Mouse (Mus musculus): Measurements from ENCODE around the gene Ube2e1.
A peak's percentile ranks its signal among the peaks of the same experiment; 100 is the strongest.

Gene Ube2e1

DNA sequence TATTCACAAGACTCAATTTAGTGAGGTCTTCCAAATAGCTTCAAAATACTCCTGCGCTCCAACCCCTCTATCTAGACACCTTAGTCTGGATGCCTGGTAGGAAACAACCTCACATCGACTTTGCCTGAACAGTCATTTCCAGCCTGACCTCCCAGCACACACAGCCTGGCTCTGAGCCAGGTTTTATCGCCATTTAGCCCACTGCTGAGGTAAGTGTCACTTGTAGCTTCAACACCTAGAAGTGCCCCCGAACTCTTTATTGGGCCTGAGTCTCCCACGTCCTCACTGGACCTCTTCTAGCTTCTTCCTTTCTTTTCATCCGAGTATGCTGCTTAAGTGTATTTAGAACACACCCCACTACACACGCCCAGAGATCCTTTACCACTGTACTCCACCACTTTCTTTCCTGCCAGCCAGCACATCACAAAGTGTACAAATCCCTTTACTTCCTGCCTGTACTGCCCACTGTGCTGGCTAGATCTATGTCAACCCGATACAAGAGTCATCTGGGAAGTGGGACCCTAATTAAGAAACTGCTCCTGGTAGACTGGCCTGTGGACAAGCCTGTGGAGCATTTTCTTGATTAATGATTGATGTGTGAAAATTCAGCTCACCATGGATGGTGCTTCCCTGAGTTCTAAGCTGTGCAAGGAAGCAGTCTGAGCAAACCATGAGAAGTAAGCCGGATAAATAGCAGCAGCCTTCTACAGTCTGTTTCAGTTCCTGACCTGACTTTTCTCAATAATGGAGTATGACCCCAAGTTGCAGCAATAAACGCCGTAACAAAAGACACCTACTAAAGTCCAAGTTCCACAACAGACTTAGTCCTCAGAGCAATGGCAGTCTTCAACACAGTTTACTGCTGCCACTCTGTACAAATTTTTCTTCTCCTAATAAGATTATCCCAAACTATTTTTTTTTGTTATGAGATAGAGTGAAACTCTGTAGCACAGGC, 13.9 kb downstream of the Ube2e1 start:
- DNase-seq (ENCODE audit: low read depth): no peak

DNA sequence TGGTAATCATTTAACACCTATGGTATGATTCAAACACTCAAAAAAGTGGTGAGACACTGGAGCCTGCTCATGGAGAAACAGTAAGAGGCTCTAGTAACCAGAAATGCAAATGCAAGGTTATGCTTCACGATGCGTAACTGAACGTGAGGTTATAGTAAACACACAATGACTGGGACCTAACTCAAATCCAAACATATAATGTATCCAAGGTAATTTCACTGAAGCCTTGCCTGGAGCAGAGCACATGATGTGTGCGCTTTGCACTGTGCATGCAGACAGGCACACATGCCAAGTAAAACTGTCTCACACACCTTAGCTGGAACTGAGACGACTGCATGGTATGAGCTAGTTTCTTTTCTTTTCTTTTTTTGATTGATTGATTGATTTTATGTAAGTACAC, 27.5 kb downstream of the Ube2e1 start:
- DNase-seq (ENCODE audit: low read depth): no peak

DNA sequence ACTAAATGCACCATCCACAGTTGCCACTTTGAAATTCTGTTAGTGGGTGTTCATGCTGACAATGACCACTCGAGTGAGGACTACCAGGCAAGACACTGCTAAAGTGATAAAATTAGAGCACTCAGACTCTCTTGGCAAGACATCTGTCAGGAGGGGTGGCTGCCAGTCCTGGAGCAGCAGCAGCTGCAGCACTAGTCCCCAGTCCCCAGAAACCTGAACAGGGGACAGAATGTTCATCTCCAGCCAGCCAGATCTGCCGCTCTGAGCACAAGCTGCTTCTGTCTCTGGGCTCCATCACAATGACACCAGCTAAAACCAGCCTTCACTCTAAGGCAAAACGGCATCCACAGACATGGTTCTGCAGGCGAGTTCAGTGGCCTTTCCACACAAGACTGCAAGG, 28.4 kb downstream of the Ube2e1 start:
- DNase-seq (ENCODE audit: low read depth): no peak

DNA sequence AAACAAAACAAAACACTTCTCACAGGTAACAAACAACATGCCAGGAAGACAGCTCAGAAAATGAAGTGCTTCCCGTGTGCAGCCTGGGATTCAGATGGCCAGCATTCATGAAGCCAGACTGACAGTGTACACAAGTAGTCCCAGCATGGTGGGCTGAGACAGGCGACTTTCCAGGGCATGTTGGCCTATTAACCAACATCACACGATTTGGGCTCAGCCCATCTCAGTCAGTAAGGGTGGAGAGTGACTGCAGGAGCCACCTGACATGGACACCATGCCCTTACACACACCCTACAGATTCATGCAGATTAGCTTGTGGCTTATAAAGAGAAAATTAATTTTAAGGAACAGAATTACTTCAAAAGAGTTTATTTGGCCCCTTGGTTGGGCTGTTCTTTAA, 28.9 kb downstream of the Ube2e1 start:
- no peak for DNase-seq (ENCODE audit: low read depth)

DNA sequence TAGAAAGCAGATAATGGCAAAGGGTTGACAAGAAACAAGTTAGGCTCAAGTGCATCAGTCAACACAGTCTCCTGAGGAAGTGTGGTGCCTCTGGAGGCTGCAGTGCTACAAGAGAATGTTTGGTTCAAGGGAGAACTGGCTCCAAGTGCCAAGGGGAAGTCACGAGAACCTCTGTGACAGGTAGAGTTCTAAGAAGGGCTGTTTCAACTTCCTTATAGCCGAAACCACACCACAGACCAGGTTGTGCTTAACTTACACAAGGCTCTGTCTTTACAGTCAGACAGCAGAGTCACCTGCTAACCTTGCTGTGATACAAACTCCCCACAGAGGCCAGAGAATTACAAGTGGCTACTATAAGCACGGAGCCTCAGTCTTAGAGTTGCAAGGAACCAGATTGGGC, 30.1 kb downstream of the Ube2e1 start:
- no peak for DNase-seq (ENCODE audit: low read depth)

DNA sequence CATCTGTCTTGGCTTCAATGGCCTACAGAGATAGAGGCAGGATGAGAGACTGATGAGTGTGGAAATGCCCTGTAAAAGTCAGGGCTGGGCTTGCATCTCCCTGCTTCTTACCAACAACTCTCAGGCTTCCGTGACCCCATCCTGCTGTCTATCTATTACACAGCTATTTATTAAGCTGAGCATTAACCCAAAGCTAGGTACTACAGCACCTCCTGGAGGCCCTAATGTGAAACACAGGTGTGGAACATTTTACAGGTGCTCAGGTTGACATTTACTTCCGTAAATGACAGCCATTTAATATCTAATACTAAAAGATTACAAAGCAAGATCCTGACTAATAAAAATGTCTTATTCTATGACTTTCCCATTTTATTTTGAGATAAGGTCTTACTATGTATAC, 31.0 kb downstream of the Ube2e1 start:
- peak; percentile 47 for DNase-seq (ENCODE audit: low read depth)

DNA sequence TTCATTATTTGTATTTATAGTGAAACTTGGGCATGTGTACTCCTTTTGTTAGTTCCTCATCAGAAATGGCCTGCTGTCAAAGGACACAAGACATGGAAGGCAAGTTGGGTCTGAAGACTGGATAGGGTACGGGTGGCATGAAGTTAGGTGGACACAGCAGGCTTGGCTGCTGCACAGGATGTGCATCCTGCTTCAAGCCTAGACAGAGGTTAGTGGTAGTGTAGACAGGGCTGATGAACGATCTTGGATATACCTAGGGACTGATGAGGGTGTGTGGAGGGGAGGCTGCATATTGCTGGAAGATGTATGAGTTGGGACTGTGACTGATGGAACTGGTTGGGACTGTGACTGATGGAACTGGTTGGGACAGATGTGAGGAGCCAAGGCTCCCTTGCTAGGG, 32.8 kb downstream of the Ube2e1 start:
- DNase-seq (ENCODE audit: low read depth): no peak

DNA sequence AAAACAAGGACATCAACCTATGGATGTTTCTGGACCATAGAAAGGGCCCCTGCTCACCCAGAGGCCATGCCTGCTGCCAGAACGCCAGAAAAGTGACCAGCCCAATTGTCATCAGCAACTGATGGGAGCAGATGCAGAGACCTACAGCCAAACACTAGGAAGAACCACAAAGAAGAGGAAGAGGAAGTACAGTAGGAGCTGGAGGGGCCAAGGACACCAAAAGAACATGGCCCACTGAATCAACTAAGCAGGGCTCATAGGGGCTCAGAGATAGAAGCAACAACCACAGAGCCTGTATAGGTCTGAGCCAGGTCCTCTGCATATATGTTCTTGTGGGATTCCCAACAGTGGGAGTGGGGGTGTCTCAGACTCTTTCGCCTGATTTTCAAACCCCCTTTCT, 34.2 kb downstream of the Ube2e1 start:
- DNase-seq (ENCODE audit: low read depth): no peak

DNA sequence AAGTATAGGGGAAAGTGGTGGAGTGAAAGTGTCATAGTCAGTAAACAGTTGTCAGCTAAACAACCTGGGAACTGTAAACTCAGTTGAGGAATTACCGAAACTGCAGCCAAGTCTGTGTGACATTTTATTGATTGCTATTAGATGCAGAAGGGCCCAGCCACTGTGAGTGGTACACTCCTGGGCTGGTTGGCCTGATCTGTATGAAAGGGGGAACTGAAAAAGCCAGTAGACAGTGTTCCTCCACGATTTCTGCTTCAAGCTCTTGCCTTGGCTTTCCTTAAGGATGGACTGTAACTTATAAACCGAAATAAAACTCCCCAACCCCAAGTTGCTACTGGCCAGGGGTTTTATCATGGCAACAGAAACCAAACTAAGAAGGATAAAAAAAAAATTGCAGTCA, 39.1 kb downstream of the Ube2e1 start:
- no peak for DNase-seq (ENCODE audit: low read depth)

DNA sequence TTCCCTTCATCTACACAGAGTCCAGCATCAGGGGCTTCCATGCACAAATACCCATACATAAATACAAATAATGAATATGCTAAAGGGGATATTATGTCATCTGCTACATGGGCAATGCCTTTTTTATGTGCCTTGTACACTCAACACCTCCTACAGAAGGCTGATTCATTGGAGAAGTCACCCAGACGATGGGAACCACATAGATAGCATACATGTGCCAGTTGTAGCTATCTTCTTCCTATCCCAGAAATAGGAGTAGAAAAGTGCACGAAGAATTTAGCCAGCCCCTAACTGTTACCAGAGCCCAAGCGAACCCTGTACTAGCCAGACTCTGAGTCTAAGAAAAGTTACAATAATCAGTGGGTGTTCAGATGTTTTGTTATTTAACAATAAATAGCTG, 39.5 kb downstream of the Ube2e1 start:
- no peak for DNase-seq (ENCODE audit: low read depth)

DNA sequence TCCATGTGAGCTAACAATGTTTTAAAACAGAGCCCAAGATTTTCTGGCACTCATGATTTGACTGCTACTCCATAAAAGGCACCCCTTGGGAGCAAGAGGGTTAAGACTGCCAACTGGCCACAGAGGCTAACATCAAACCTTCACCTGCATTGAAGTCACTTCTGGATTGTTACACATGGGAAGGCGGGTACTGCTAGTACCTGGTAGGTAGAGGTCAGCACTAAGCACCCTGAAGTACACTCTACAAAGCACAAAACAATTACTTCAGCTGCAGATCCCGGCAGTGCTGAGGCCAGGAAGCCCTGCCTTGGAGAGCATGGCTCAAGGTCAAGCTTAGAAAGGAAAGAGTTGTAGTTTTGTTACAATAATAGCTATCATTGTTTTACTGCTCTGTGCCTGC, 44.3 kb downstream of the Ube2e1 start:
- no peak for DNase-seq (ENCODE audit: low read depth)

DNA sequence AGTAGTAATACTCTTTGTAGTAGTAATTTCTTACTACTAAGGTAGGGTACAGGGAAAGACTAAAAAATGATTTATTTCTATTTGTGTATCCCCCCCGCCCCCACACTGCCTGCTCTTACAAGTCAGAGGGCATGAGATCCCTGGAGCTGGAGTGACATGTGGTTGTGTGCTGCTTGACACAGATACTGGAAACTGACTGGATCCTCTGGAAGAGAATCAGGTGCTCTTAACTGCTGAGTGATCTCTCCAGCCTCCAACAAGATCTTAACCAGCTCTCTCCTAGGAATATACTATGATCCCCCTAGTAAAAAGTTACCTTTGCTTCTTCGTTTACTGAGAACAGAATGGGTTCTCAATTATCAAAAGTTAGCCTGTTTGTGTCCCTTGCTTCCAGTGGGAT, 45.2 kb downstream of the Ube2e1 start:
- DNase-seq (ENCODE audit: low read depth): no peak

DNA sequence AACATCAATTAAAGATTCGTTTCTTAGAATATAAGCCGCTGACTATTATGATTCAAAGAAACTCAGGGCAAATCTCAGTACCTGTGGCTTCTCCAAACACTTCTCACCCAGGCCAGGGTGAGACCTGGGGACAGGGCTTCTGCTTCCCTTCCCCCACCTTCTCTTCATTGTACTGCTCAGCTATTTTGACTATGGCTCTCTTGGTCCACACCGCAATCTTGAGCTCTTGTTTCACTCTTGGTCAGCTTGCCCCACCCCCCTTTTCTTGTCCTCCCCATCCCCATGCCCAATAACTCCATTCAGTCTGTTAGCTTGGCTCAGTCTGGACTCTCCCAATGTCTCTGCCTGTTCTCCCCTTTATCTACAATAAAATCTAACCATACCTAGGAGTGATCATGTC, 46.2 kb downstream of the Ube2e1 start:
- no peak for DNase-seq (ENCODE audit: low read depth)

DNA sequence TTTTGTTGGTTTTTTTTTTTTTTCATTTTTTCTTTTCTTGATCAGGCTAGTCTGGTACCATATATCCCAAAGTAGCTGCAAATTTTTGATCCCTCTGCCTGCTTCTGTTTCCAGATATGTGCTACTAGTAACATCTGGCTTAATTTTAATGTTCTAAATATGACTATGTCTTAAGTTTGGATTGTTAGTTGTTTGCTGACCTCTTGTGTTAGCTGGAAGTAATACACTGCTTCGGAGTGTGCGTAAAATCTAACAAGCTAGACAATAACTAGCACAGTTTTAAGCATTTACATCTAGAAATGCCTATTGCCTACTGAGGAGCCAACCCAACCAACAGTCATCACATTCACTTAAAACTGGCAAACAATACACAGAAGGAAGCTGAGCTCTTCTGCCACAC, 47.1 kb downstream of the Ube2e1 start:
- peak; percentile 62 for DNase-seq (ENCODE audit: low read depth)

DNA sequence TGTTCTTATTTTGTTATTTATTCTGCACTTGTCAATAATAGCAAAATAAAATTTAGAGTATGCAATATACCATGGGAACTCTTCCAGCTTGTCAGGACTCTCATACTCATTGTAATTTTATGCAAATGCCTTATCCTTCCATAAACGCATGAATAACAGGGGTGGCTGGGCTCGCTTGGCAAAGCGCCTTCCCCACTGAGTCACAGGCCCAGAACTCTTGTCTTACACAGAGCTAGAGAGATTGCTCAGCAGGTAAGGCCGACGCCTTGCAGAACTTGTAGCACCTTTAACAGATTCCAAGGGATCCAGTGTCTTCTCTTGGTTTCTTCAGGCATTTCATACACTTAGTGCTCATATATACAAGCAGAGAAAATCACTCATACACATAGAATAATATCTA, 51.3 kb downstream of the Ube2e1 start:
- no peak for DNase-seq (ENCODE audit: low read depth)

DNA sequence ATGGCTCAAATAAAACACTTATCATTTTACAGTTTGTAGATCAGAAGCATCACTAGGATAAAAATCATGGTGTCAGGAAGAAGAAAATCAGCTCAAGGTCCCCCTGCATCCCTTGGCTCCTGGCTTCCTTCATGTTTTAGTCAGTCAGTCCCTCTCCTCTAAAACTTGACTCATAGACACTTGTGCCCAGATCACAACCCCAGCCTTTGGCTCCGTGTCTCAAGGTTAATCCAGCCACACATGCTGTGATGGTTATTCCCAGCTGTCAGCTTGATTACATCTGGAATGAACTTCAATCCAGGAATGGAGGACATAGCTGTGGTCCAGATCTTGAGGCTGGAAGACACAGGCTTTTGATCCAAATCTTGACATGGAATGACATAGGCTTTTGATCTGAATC, 57.1 kb downstream of the Ube2e1 start:
- DNase-seq (ENCODE audit: low read depth): no peak

DNA sequence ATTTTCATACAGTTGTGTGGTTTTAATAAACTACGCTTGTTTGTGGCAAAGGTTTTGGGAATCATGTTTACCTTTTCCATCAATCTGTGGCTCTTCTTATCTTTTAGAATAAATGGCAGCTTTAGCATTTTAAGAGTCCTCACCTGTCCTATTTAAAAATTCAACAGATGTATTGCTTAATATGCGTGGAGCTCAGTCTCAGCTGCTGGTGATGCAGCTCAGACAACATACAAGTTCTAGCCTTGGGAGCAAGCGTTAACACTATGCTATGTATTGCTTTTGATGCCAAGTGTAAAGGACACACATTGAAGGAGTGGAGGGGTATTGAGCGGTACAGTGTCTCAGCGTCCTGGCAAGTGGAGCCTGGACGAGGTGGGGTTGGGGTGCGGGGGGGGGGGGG, 60.0 kb downstream of the Ube2e1 start:
- DNase-seq (ENCODE audit: low read depth): no peak

DNA sequence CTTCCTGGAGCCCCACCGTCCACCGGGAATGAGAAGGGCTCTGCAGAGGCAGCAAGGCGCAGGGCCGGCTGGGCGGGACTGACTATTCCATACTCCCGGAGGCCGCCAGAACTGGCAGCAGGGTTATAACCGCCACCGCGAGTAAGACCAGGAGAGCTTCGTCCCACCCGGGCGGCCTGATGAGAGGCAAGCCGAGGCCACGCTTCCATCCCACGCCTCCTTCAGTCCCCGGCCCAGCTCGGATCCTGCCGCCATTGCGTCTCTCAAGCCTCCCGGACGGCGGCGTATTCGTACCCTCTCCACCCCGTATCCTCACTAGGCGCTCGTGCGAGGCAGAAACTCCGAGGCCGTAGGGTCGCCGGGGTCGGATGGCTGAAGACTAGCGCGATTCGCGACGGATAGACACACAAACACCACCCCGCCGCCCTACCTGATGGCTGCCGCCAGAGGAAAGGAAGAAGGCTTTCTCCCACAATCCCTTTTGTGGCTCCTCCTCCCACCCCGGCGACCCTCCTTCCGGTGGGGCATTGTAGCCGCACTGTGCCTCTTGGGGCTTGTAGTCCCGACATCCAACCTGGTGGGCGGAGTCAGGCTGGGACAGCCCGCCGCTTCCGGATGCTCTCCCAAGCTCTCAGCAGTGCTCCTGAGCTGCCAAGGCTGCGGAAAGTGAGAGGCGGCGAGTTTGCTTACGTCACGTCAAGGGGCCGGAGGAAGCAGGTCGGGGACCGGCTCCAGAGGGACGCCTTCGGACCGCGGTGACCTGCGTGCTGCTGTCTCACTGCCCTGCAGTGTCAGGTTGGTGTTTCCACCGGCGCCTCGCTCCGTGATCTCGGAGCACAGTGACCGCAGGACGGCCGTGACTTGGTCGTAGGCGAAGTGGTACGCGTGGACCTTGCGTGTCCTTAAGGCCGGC, 60.9 kb downstream of the Ube2e1 start, which contains the start of the genes Nkiras1 and Rpl15:
TSS of gene Nkiras1 (plus strand) at position 608 of the 913 bp plus-strand sequence.
TSS of gene Rpl15 (minus strand) at position 863 of the 913 bp plus-strand sequence.
- peak; percentile 98 for DNase-seq (ENCODE audit: low read depth)

DNA sequence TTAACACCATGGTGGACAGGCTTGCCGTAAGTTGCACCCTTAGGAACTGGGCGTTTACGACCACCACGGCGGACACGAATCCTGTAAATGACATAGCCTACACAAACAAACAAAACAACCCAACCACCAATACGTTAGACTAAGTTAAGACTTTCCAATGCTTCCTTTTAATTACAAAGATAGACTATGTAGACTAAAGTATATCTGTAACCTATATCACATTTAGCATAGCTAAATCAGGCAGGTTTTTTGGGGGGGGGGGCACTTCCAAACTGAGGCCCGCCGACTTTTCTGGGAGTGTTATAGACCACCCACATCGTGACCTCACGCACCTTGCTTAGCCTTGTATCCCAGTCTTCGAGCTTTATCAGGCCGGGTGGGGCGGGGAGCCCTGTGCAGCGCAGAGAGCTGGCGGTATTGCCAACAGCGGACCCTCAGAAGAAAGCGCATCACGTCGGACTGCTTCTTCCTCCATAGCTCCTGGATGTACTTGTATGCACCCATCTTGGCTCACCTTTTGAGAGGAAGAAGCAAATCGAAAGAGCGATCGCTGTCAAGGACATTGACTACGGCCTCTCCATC, 61.6 kb downstream of the Ube2e1 start:
- DNase-seq (ENCODE audit: low read depth): peak; percentile 31

DNA sequence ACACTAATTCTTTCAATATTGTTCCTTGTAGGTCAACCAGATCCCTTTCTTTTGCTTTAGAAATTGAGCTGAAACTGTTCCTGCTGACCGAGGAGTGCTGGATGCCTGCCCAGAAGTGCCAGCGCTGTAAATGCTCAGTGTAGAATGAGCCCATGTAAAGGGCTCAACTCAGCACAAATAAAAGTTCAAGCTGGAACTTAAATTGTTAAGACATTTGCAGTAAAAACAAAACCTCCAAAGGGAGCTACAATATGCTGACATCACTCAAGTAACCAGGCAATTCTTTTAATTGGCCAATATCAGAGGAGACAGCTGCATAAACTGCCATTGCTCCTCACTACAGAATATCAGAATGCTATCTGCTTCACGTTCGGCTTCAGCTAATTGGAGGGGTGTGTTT, 68.2 kb downstream of the Ube2e1 start:
- no peak for DNase-seq (ENCODE audit: low read depth)

DNA sequence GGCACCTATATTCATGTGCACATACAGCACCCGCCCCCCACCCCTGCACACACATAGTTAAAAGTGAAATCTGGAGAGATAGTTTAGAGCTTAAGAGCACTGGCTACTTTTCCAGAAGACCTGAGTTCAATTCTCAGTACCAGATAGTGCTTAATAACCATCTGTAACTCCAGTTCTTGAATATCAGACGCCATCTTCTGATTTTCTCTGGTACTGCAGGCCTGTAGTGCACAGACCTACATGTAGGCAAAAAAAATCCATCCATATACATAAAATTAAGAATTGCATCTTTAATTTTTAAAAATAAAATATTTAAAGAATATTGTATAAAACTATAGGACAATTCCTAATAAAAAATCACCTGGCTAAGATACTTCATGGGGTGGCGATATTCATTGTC, 70.5 kb downstream of the Ube2e1 start:
- peak; percentile 39 for DNase-seq (ENCODE audit: low read depth)

DNA sequence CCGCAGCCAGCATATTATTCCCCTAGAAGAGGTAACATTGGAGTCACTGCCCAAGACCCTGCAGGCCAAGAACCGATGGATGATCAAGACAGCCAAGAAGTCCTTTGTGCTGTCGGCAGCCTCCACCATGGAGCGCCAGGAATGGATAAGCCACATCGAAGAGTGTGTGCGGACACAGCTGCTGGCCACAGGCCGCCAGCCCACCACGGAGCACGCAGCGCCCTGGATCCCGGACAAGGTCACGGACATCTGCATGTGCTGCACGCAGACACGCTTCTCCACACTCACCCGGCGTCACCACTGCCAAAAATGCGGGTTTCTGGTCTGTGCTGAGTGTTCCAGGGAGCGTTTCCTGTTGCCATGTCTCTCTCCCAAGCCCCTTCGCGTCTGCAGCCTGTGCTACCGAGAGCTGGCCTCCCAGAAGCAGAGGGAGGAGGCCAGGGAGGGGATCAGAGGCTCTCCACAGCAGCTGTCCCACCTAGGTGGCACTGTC, 89.0 kb downstream of the Ube2e1 start:
- no peak for DNase-seq (ENCODE audit: low read depth)
